Mouse (Mus musculus) ES-E14 (cell line): ENCODE results near the gene Cbr4. TPM values are rescaled to one million over a fixed set of nuclear protein-coding genes. Genes with fewer than 3 reads are reported as not detected.

ENCODE experiments used
- DNase-seq: peaks from one replicate; pipeline ENCODE4 v3.0.0-alpha.2; 2013; ENCODE audit warnings: low read depth, low spot score
- H3K27ac ChIP-seq: 2 replicates; pipeline ENCODE4 v1.5.1; 2012; ENCODE audit warnings: low read depth, mild to moderate bottlenecking, low read length, moderate library complexity, mixed read lengths; ENCODE audit not compliant: poor library complexity, insufficient read depth, severe bottlenecking
- H3K36me3 ChIP-seq: 2 replicates; pipeline ENCODE4 v1.6.1; 2012; ENCODE audit warnings: mild to moderate bottlenecking, low read length, moderate library complexity, mixed read lengths; ENCODE audit not compliant: control insufficient read depth, poor library complexity, insufficient read depth, severe bottlenecking
- H3K4me1 ChIP-seq, 2 experiments: fragments of 150-350 bp in 1 of 2; sonication (generic) in 1 of 2; 2 replicates each; pipeline ENCODE4 v1.6.1; 2012; ENCODE audit warnings: low read length in 2 of 2, mild to moderate bottlenecking in 1 of 2, mixed read lengths in 1 of 2; ENCODE audit not compliant: control insufficient read depth in 2 of 2, insufficient read depth in 2 of 2, poor library complexity in 1 of 2
- H3K4me3 ChIP-seq, 2 experiments: fragments of 150-350 bp in 1 of 2; sonication (generic) in 1 of 2; 2 replicates each; pipeline ENCODE4 v1.5.1; 2012; ENCODE audit warnings: low read length in 2 of 2, low read depth in 1 of 2, mild to moderate bottlenecking in 1 of 2, mixed read lengths in 1 of 2; ENCODE audit not compliant: insufficient read depth in 1 of 2, poor library complexity in 1 of 2, severe bottlenecking in 1 of 2
- H3K9ac ChIP-seq: 2 replicates; pipeline ENCODE4 v1.6.1; 2012; ENCODE audit warnings: low read depth, mild to moderate bottlenecking, low read length, mixed read lengths; ENCODE audit not compliant: poor library complexity, insufficient read depth, severe bottlenecking
- H3K9me3 ChIP-seq: fragments of 150-350 bp; sonication (generic); 2 replicates; pipeline ENCODE4 v1.6.1; 2012; ENCODE audit warnings: low read depth, mild to moderate bottlenecking, low read length; ENCODE audit not compliant: control insufficient read depth, insufficient read depth
- CHD2 ChIP-seq: IDR thresholded peaks from 2 replicates; pipeline ENCODE4 v1.6.1; 2014; ENCODE audit warnings: mild to moderate bottlenecking, low read depth, low read length, inconsistent platforms
- HCFC1 ChIP-seq: IDR thresholded peaks from 2 replicates; pipeline ENCODE4 v1.6.1; 2012; ENCODE audit warnings: low read length, inconsistent platforms, borderline replicate concordance; ENCODE audit not compliant: insufficient read depth
- MAFK ChIP-seq: IDR thresholded peaks from 2 replicates; pipeline ENCODE4 v1.6.1; 2014; ENCODE audit warnings: mild to moderate bottlenecking, low read depth, low read length, inconsistent platforms; ENCODE audit not compliant: insufficient read depth
- ZC3H11A ChIP-seq: IDR thresholded peaks from 2 replicates; pipeline ENCODE4 v1.6.1; 2012; ENCODE audit warnings: low read depth, mild to moderate bottlenecking, inconsistent platforms, low read length, borderline replicate concordance
- ZNF384 ChIP-seq: IDR thresholded peaks from 2 replicates; pipeline ENCODE4 v1.6.1; 2012; ENCODE audit warnings: low read depth, low read length, inconsistent platforms
- in situ Hi-C, 2 experiments: fragments of 600-800 bp; cut with MboI; formaldehyde crosslinking; loops; one replicate each; pipeline ENCODE4 v1.15.1; 2025; ENCODE audit warnings: low sequenced_read_pairs in 2 of 2, inconsistent platforms in 1 of 2; ENCODE audit not compliant: unreplicated experiment in 2 of 2
- total RNA-seq: library from RNA; depleted of rRNA; stranded (reverse); fragments of 300-350 nt; gene quantifications from 2 replicates; pipeline ENCODE4 v1.2.3, GENCODE M21; 2012; rRNA removed

The Cbr4 gene
- 12.4 and 17.5 TPM in 2 replicates for total RNA-seq

DNA sequence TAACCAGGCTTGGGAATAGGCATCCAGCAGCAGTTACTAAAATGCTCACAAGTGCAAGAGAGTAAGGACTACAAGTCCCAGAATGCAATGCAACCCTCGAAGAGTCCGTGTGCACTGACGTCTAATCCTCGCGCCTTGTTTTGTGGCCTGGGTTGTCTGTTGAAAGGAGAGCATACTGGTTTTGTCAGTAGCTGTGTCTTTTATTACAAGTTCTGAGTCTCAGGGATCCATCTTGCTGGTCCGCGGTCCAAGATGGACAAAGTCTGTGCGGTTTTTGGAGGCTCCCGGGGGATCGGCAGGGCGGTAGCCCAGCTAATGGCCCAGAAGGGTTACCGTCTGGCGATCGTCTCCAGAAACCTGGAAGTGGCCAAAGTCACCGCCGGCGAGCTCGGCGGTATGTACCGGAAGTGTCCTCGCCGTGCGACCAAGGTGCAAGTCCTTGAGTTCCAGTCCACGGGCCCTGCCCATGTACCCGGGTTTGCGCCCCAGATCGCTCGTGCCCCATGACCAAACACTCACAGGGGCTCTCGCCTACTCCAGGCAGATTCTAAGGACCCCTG, at the start of gene Cbr4:
Cbr4 (plus strand) TSS at position 138 of the 560 bp plus-strand sequence.
- Histone ChIP-seq H3K9me3 (no peaks in the 10 kb centered on the region), H3K4me1 (peaks cover 0 to 3% of the 10 kb centered on the region in 2 experiments; a peak in 1 of 4 replicates)
- in situ Hi-C loops = loop anchor here in 1 of 2 experiments (25.0 kb wide), 1 partner anchor 975 kb away; the partner anchor contains the start of genes Aadat and Gm10283

GRCm38 (mm10) chr8:61442988-61443387, 44.5 kb upstream of the Cbr4 start:
- Histone ChIP-seq H3K36me3 (no peaks in the 10 kb centered on the region), H3K4me3 (no peak overlapping the region), H3K9me3 (0 out of 2 replicates have a peak, but pooled peaks cover 2% of the 10 kb centered on the region), H3K27ac (no peak overlapping the region), H3K9ac (no peak overlapping the region), H3K4me1 (no peaks in the 10 kb centered on the region)
- in situ Hi-C loops = no loop called here
- TF ChIP-seq ZC3H11A (no peak), HCFC1 (no peak), MAFK (no peak), ZNF384 (no peak), CHD2 (no peak)
- no peak for DNase-seq

More for the DNA sequence above, at the start of gene Cbr4:
- H3K4me3 ChIP-seq = peak within 1 kb of the TSS; percentile 89
- peak; percentile 99 for TF ChIP-seq HCFC1
- no peak for TF ChIP-seq MAFK
- TF ChIP-seq CHD2 = 0 out of 2 replicates have a peak, but pooled peaks have one; percentile 32
- no peak for TF ChIP-seq ZC3H11A
- peak within 1 kb of the TSS; percentile 90 for H3K9ac ChIP-seq
- no peaks in the 10 kb centered on the region for H3K36me3 ChIP-seq
- H3K27ac ChIP-seq = peak within 1 kb of the TSS; percentile 67
- DNase-seq = peak; percentile 92

DNA sequence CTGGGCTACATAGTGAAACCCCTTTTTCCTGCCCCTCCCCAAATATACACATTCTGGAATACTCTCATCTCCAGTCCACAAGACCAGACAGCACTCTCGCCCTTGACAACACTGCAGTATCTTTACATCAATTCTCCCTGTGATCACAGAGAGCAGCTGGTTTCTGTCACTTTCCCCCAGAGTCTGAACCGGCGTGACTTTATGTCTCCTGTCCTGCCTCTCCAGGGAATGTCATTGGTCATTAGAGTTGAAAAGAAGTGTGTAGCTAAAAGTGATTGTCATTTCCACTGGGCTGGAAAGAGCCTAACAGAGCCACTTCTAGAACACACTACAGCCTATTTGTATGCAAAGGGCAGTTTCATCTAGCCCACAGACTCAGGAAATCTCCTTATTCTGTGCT, 43.2 kb upstream of the Cbr4 start:
- 0 out of 2 replicates have a peak, but pooled peaks cover 2% of the 10 kb centered on the region for H3K9me3 ChIP-seq
- H3K9ac ChIP-seq = no peak overlapping the region
- H3K4me1 ChIP-seq = no peaks in the 10 kb centered on the region
- DNase-seq = no peak
- TF ChIP-seq ZC3H11A (no peak), HCFC1 (no peak), MAFK (no peak), ZNF384 (no peak), CHD2 (no peak)
- H3K4me3 ChIP-seq = no peak overlapping the region
- H3K27ac ChIP-seq = no peak overlapping the region
- no peaks in the 10 kb centered on the region for H3K36me3 ChIP-seq
- in situ Hi-C loops = no loop called here

DNA sequence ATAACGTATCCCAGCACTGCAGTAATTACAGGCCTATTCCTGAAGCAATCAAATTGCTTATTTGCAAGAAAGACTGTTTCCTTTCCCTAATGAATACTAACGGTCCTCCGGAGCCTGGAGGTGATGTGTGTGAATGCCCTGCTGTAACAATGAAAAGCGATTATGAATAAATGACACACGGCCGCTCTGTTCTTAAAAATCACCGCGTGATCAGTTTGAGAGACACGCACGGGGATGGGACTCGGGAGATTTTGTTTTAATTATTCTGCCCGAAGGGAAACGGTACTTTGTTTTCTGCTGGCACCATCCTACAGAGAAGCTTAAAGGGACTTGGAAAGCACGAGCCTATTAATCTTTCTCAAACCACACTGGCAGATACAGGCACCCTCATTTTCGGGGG, 41.2 kb upstream of the Cbr4 start:
- TF ChIP-seq CHD2 (no peak), MAFK (no peak), HCFC1 (no peak), ZNF384 (no peak), ZC3H11A (no peak)
- no peak for DNase-seq
- no peaks in the 10 kb centered on the region for H3K4me1 ChIP-seq
- no peaks in the 10 kb centered on the region for H3K9me3 ChIP-seq
- H3K9ac ChIP-seq = no peak overlapping the region
- in situ Hi-C loops = no loop called here
- H3K27ac ChIP-seq = no peak overlapping the region
- H3K4me3 ChIP-seq = no peak overlapping the region
- H3K36me3 ChIP-seq = no peaks in the 10 kb centered on the region

DNA sequence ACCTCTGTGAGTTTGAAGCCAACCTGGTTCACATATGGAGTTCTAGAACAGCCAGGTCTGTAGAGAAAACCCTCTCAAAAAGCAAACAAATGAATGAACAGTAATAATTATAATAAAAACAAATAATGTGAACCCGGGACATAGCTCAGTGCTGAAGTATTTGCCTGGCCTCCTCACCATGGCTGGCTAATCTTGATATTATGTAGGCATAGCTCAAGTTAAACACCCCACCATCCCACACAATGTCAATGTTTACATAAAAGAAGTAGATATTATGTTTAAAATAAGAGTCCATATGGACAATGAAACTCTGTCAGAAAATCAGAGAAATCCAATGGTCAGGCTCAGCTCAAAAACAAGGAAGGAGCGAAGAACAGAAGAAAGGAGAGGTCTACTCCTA, 39.4 kb upstream of the Cbr4 start:
- Histone ChIP-seq H3K9me3 (no peaks in the 10 kb centered on the region), H3K36me3 (no peaks in the 10 kb centered on the region), H3K4me1 (no peaks in the 10 kb centered on the region), H3K9ac (no peak overlapping the region), H3K4me3 (no peak overlapping the region), H3K27ac (no peak overlapping the region)
- in situ Hi-C loops = no loop called here
- no peak for DNase-seq
- TF ChIP-seq ZNF384 (no peak), MAFK (no peak), ZC3H11A (no peak), HCFC1 (no peak), CHD2 (no peak)
